Mouse (Mus musculus): ENCODE data around the gene Tkfc. TPM values are rescaled to one million over a fixed set of nuclear protein-coding genes. Genes with fewer than 3 reads are reported as not detected.

Tkfc gene
- polyA plus RNA-seq, 1 experiment from 2014 or later = 26.1 TPM

DNA sequence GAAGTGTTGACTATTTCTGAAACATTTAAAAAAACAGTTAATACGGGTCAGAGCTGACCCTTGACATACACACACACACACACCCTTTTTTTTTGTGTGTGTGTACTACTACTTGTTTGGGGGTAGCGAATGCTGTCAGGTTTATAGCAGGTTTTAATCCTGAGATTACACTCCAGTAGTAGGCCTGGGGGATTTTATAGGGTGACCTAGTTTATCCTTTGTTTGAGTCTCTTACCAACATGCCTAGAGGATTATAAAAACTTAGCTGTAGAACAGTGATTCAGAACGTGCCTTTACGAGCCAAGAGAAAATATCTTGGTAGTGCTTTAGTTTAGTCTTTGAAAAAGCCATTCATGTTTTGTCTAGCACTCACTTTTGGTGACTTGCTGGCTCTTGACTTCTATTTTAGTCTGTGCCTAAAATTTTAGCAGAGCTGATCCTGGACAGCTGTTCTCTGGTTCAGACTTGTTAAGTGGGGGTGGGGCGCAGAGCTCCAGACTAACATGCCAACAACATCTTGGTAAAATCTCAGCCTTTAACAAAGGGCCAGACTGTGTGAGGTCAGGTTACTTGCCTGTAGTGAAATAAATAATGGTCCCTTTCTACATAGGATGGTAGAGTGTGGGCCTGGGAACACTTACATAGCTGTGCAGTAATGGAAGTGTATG is 3.3 kb upstream of the Tkfc start:
- DNase-seq (ENCODE audit: low spot score) (no peak), ATAC-seq (replicated peaks; ENCODE audit: low FRiP score) (no peak)
- no peaks in the 10 kb centered on the region for H3K9me3 ChIP-seq (ENCODE audit: control insufficient read depth, low read length)
- no peak overlapping the region for H3K27ac ChIP-seq (ENCODE audit: low read depth, low read length)
- WGBS = 95% methylated on average over 5 of the region's 5 CpGs
- H3K4me3 ChIP-seq (ENCODE audit: low read depth, low read length) = no peak overlapping the region
- no peak overlapping the region for H3K4me2 ChIP-seq (ENCODE audit: low read depth, low read length, severe bottlenecking)
- H3K36me3 ChIP-seq (ENCODE audit: control insufficient read depth, insufficient read depth, low read length) = peaks cover 28% of the 10 kb centered on the region
- H3K9ac ChIP-seq (ENCODE audit: low read length) = no peak overlapping the region
- no peaks in the 10 kb centered on the region for H3K27me3 ChIP-seq (ENCODE audit: control insufficient read depth, insufficient read depth, low read length)
- peaks cover 12% of the 10 kb centered on the region for H3K4me1 ChIP-seq (replicated peaks; ENCODE audit: control insufficient read depth, insufficient read depth, low read length)

DNA sequence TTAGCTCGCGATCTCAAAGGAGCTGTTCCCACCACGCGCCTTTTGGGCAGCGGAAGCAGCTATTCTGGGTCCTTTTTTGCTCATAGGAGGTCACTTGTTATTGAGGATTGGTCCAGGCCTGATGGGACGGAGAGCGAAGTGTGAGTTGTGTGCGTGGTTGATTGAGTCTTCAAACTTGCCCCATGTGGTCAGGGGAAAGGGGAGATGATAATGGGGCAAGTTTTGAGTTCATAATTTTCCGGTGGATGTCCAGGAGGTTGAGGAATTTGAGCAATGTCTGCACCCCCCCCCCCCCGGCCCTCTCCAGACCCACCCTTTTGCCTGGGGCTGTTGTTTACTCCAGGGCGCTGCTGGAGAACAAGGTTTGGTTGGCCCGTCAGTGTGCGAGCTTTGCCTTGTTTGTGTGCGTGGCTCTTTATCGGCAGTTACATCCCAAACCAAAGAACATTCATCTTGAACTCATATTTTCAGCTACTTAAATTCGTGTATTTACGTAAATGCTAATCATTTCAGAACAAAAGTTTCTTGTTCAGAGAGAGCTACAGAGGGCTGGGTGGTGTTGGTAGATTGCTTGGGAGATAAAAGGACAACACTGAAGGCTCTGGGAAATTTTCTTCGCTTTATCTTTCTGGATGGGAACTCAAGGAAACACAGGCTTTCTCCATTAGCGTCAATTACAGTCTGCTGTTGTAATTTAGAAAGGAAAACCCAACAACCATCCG is 608 bp upstream of the Tkfc start:
- H3K4me3 ChIP-seq (ENCODE audit: low read depth, low read length) = peak overlapping the region; percentile 96
- ATAC-seq (replicated peaks; ENCODE audit: low FRiP score) (no peak), DNase-seq (ENCODE audit: low spot score) (peak; percentile 61)
- no peaks in the 10 kb centered on the region for H3K27me3 ChIP-seq (ENCODE audit: control insufficient read depth, insufficient read depth, low read length)
- H3K4me2 ChIP-seq (ENCODE audit: low read depth, low read length, severe bottlenecking) = peak overlapping the region; percentile 76
- H3K4me1 ChIP-seq (replicated peaks; ENCODE audit: control insufficient read depth, insufficient read depth, low read length) = peaks cover 12% of the 10 kb centered on the region
- H3K27ac ChIP-seq (ENCODE audit: low read depth, low read length) = peak overlapping the region; percentile 72; the same call in 1 of the 2 replicates
- no peaks in the 10 kb centered on the region for H3K9me3 ChIP-seq (ENCODE audit: control insufficient read depth, low read length)
- H3K36me3 ChIP-seq (ENCODE audit: control insufficient read depth, insufficient read depth, low read length) = peaks cover 15% of the 10 kb centered on the region; the same call in 1 of the 2 replicates
- 8% methylated on average over 20 of the region's 20 CpGs for WGBS
- H3K9ac ChIP-seq (ENCODE audit: low read length) = peak overlapping the region; percentile 96

DNA sequence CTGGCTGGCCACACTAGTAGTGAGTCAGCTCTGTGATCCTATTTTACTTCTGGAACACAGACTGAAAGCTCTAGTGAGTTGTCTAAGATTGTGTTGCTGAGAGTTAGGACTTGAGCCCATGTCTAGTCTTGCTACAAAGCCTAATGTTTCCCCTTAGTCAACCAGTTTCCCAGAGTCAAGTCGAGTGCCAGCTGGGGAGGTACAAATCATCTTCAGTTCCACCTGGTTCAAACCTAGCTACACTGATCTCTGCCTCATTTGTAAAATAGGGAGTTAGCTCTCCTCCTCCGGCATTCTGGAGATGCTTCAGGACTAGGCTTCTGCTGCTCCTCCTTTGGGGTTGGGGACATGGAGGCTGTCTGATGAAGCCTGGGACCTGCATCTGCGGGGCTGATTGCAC is 920 bp downstream of the Tkfc start:
- no peak for DNase-seq (ENCODE audit: low spot score)
- H3K4me3 ChIP-seq (ENCODE audit: low read depth, low read length) = peak overlapping the region; percentile 96
- H3K9ac ChIP-seq (ENCODE audit: low read length) = peak overlapping the region; percentile 96
- 0 out of 2 replicates have a peak, but pooled peaks have one; percentile 0 for ATAC-seq (replicated peaks; ENCODE audit: low FRiP score)
- H3K36me3 ChIP-seq (ENCODE audit: control insufficient read depth, insufficient read depth, low read length) = peaks cover 10% of the 10 kb centered on the region; the same call in 1 of the 2 replicates
- no peaks in the 10 kb centered on the region for H3K9me3 ChIP-seq (ENCODE audit: control insufficient read depth, low read length)
- peak overlapping the region; percentile 85; the same call in 1 of the 2 replicates for H3K27ac ChIP-seq (ENCODE audit: low read depth, low read length)
- peak overlapping the region; percentile 76 for H3K4me2 ChIP-seq (ENCODE audit: low read depth, low read length, severe bottlenecking)
- H3K27me3 ChIP-seq (ENCODE audit: control insufficient read depth, insufficient read depth, low read length) = no peaks in the 10 kb centered on the region
- 69% methylated on average over 3 of the region's 3 CpGs for WGBS
- H3K4me1 ChIP-seq (replicated peaks; ENCODE audit: control insufficient read depth, insufficient read depth, low read length) = peaks cover 12% of the 10 kb centered on the region

DNA sequence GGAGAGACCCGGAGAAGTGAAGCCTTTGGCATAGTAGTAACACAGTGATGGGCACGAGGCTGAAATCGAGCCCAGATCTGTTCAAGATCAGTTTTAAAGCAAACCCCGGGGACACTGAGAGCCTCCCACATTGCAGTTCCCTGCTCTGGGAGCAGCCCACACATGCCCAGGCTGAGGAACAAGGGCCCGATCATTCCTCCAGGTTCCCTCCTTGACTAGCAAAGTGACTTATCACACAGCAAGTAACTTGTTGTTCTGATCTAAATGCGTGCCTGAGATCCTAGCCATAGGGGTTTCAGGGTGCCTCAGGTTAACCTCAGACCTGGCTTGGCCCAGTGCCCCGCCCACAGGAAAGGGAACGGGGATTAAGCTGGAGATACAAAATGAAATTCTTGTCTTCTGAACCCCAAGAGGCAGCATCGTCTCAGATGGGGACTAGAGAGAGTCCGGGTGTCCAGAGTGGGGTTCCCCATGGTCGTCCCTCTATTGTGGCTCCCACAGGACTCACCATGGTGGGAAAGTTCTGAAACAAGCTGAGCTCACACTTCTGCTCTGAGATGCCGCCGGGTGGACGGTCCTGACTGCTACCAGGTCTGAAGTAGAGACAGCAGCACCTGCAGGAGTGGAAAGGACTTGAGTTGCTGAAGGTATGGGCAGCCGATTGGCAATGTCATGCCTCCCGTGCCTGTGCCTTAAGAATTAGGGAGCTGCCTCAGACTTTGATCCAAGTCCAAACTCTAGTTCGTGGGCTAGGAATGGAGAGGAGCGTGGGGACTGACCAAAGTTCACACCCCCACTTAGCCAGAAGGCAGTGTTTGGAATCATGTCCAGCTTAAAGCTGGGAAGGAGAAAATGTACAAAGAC is 1.6 kb downstream of the Tkfc start:
- no peak for ATAC-seq (replicated peaks; ENCODE audit: low FRiP score)
- H3K27ac ChIP-seq (ENCODE audit: low read depth, low read length) = no peak overlapping the region
- peaks cover 12% of the 10 kb centered on the region for H3K4me1 ChIP-seq (replicated peaks; ENCODE audit: control insufficient read depth, insufficient read depth, low read length)

DNA sequence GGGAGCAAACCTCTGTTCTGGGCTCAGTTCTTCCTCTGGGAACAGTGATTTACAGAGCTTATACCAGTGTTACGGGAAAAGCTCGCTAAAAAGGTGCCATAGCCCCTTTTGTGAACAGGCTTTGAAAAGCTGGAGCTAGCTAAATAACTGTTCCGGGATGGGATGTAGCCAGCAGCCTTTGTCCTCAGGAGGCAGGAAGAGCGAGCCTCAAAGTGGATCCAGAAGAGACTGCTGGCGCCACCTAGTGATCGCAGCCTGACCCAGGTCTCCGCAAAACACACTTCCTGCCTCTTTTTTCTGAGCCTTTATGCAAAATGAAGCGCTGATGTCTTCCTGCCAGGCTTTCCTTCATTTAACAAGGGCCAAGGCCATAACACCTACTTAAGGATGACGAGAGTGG is 2.7 kb downstream of the Tkfc start:
- 2% methylated on average over 9 of the region's 9 CpGs for WGBS
- Histone ChIP-seq H3K4me3 (ENCODE audit: low read depth, low read length) (peak overlapping the region; percentile 28), H3K36me3 (ENCODE audit: control insufficient read depth, insufficient read depth, low read length) (peaks cover 2% of the 10 kb centered on the region; the same call in 1 of the 2 replicates), H3K4me2 (ENCODE audit: low read depth, low read length, severe bottlenecking) (peak overlapping the region; percentile 53), H3K9ac (ENCODE audit: low read length) (peak overlapping the region; percentile 85), H3K27ac (ENCODE audit: low read depth, low read length) (peak overlapping the region; percentile 93), H3K9me3 (ENCODE audit: control insufficient read depth, low read length) (no peaks in the 10 kb centered on the region), H3K4me1 (replicated peaks; ENCODE audit: control insufficient read depth, insufficient read depth, low read length) (peaks cover 12% of the 10 kb centered on the region), H3K27me3 (ENCODE audit: control insufficient read depth, insufficient read depth, low read length) (no peaks in the 10 kb centered on the region)
- DNase-seq (ENCODE audit: low spot score) (peak; percentile 94), ATAC-seq (replicated peaks; ENCODE audit: low FRiP score) (peak; percentile 64)

More for the DNA sequence above, 1.6 kb downstream of the Tkfc start:
- Histone ChIP-seq H3K9ac (ENCODE audit: low read length) (no peak overlapping the region), H3K36me3 (ENCODE audit: control insufficient read depth, insufficient read depth, low read length) (peaks cover 10% of the 10 kb centered on the region; the same call in 1 of the 2 replicates), H3K27me3 (ENCODE audit: control insufficient read depth, insufficient read depth, low read length) (no peaks in the 10 kb centered on the region), H3K9me3 (ENCODE audit: control insufficient read depth, low read length) (no peaks in the 10 kb centered on the region), H3K4me3 (ENCODE audit: low read depth, low read length) (no peak overlapping the region), H3K4me2 (ENCODE audit: low read depth, low read length, severe bottlenecking) (no peak overlapping the region)
- 85% methylated on average over 18 of the region's 18 CpGs for WGBS
- DNase-seq (ENCODE audit: low spot score) = no peak

DNA sequence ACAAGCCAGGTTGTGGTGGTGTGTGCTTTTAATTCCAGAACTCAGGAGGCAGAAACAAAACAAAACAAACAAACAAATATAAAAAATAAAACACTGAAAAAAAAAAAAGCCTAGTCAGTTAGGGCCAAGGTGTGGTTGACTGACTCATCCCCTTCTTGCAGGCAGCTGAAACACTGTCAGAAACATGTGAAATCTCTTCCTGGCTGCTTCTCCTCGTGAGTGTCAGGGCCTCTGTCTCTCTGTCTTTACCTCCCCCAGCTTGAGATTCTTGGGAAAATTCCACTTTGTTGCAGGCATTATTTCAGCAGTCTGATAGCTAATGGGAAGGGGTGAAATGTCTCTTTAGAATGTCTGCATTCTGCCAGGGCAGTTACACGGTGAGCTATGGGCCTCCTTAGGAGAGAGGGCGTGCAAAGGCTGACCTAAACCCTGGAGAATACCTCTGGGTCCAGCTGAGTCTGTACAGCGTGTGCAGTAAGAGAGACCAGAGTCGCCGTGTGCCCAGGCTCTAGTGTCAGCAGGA is 3.1 kb downstream of the Tkfc start:
- 4% methylated on average over 6 of the region's 6 CpGs for WGBS
- peak overlapping the region; percentile 85 for H3K9ac ChIP-seq (ENCODE audit: low read length)
- peak overlapping the region; percentile 28 for H3K4me3 ChIP-seq (ENCODE audit: low read depth, low read length)
- ATAC-seq (replicated peaks; ENCODE audit: low FRiP score) (0 out of 2 replicates have a peak, but pooled peaks have one; percentile 37), DNase-seq (ENCODE audit: low spot score) (no peak)
- peak overlapping the region; percentile 93 for H3K27ac ChIP-seq (ENCODE audit: low read depth, low read length)
- H3K9me3 ChIP-seq (ENCODE audit: control insufficient read depth, low read length) = no peaks in the 10 kb centered on the region
- H3K4me2 ChIP-seq (ENCODE audit: low read depth, low read length, severe bottlenecking) = peak overlapping the region; percentile 53
- no peaks in the 10 kb centered on the region for H3K27me3 ChIP-seq (ENCODE audit: control insufficient read depth, insufficient read depth, low read length)
- H3K36me3 ChIP-seq (ENCODE audit: control insufficient read depth, insufficient read depth, low read length) = no peaks in the 10 kb centered on the region
- peaks cover 12% of the 10 kb centered on the region for H3K4me1 ChIP-seq (replicated peaks; ENCODE audit: control insufficient read depth, insufficient read depth, low read length)

DNA sequence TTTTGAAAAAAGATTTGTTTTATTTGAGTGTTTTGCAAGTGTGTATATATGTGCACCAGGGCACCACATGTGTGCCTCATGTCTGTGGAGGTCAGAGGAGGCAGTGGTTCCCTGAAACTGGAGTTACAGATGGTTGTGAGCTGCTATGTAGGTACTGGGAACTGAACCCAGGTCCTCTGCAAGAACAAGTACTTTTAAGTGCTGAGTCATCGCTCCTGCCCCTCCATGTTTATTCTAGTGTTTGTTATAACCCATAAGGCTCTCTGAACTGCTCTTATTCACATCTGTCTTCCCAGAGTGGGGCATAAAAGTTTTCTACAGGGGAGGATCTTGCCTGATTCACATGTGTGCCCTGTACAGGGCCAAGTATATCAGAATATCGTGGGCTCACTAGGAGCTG is 5.8 kb downstream of the Tkfc start:
- no peaks in the 10 kb centered on the region for H3K9me3 ChIP-seq (ENCODE audit: control insufficient read depth, low read length)
- no peak overlapping the region for H3K27ac ChIP-seq (ENCODE audit: low read depth, low read length)
- H3K27me3 ChIP-seq (ENCODE audit: control insufficient read depth, insufficient read depth, low read length) = no peaks in the 10 kb centered on the region
- H3K36me3 ChIP-seq (ENCODE audit: control insufficient read depth, insufficient read depth, low read length) = no peaks in the 10 kb centered on the region
- no peak for DNase-seq (ENCODE audit: low spot score)
- 89% methylated on average over 2 of the region's 2 CpGs for WGBS
- H3K4me2 ChIP-seq (ENCODE audit: low read depth, low read length, severe bottlenecking) = no peak overlapping the region
- no peaks in the 10 kb centered on the region; the same call in 1 of the 2 replicates for H3K4me1 ChIP-seq (replicated peaks; ENCODE audit: control insufficient read depth, insufficient read depth, low read length)
- no peak for ATAC-seq (replicated peaks; ENCODE audit: low FRiP score)
- no peak overlapping the region for H3K9ac ChIP-seq (ENCODE audit: low read length)
- no peak overlapping the region for H3K4me3 ChIP-seq (ENCODE audit: low read depth, low read length)

DNA sequence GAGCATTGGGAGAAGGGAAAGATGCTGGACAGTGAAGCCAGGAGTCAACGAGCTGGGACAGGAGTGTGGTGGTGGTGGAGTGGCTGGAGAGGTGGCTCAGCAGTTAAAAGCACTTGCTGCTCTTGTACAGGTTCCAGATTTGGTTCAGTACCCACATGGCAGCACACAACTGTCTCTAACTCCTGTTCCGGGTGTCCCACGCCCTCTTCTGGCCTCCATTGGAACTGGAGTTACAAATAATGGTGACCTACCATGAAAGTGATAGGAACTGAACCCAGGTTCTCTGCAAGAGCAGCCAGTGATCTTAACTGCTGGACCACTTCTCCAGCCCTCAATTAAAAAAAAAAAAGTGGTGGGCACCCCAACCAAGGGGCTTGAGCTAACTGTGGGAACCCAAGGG is 7.3 kb downstream of the Tkfc start:
- Histone ChIP-seq H3K4me3 (ENCODE audit: low read depth, low read length) (no peak overlapping the region), H3K27me3 (ENCODE audit: control insufficient read depth, insufficient read depth, low read length) (no peaks in the 10 kb centered on the region), H3K4me1 (replicated peaks; ENCODE audit: control insufficient read depth, insufficient read depth, low read length) (no peaks in the 10 kb centered on the region; the same call in 1 of the 2 replicates), H3K4me2 (ENCODE audit: low read depth, low read length, severe bottlenecking) (no peak overlapping the region), H3K9ac (ENCODE audit: low read length) (no peak overlapping the region), H3K9me3 (ENCODE audit: control insufficient read depth, low read length) (no peaks in the 10 kb centered on the region), H3K27ac (ENCODE audit: low read depth, low read length) (no peak overlapping the region), H3K36me3 (ENCODE audit: control insufficient read depth, insufficient read depth, low read length) (no peaks in the 10 kb centered on the region)
- ATAC-seq (replicated peaks; ENCODE audit: low FRiP score) (no peak), DNase-seq (ENCODE audit: low spot score) (no peak)
- 38% methylated on average over 3 of the region's 3 CpGs for WGBS

Data from forebrain, embryonic 11.5 days (tissue).